Mouse (Mus musculus) yolk sac, embryonic 10.5 days (tissue): ENCODE results near the gene Jak3.
"Not testable (repeated sequence)": the region's sequence is repeated elsewhere in the genome, so short reads cannot be mapped to it uniquely, and the experiment has no call there.

ENCODE experiments used
- DNase-seq: peaks from one replicate; pipeline ENCODE4 v3.0.0-alpha.2; 2017; ENCODE audit warnings: low spot score

Jak3 gene

DNA sequence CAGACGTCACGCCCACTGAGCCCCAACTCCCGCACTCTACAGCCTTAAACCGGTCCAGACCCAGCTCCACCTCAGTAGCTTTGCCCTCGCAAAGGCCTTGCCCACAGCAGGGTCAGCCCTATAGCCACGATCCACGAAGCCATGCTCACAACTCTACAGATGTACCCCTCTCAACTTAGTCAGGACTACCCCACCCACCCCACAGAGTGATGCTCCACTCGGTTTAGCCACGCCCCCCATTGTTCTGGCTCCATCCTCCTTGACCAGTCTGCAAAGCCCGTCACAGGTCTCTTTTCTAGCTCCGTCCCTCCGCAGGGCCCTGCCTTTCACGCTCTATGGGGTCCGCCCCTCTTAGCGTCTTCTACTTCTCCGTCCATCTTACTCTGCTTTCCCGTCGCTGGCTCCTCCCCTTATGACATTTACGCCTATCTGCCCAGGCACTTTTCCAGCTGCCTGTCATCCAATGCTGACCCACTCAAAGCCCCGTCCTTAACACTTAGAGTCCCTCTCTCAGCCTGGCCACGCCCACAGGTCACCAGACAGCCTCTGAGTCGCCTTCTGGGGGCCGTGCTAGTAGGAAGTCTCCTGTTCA, 10.1 kb downstream of the Jak3 start:
- DNase-seq: peak; percentile 56

GRCm38 (mm10) chr8:71687616-71688015, 11.5 kb downstream of the Jak3 start:
- no peak for DNase-seq

GRCm38 (mm10) chr8:71689028-71689427, 12.9 kb downstream of the Jak3 start, which contains the start of gene Insl3:
Gene Insl3 (plus strand): TSS chr8:71689214.
- DNase-seq: no peak

- DNase-seq: no peak
These were observed 16.4 kb downstream of the Jak3 start for GRCm38 (mm10) chr8:71692509-71692908.

GRCm38 (mm10) chr8:71693166-71694041, 17.3 kb downstream of the Jak3 start:
- DNase-seq: no peak

DNA sequence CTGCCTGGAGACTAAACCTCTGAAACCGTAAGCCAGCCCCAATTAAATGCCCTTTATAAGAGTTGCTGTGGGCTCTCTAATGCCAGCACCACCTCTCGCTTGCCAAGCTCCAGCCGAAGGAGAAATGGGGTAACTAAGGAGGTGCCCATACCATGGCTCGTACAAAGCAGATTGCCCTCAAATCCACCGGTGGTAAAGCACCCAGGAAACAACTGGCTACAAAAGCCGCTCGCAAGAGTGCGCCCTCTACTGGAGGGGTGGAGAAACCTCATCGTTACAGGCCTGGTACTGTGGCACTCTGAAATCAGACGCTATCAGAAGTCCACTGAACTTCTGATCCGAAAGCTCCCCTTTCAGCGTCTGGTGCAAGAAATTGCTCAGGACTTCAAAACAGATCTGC, 19.4 kb downstream of the Jak3 start:
- DNase-seq: not testable (repeated sequence)

DNA sequence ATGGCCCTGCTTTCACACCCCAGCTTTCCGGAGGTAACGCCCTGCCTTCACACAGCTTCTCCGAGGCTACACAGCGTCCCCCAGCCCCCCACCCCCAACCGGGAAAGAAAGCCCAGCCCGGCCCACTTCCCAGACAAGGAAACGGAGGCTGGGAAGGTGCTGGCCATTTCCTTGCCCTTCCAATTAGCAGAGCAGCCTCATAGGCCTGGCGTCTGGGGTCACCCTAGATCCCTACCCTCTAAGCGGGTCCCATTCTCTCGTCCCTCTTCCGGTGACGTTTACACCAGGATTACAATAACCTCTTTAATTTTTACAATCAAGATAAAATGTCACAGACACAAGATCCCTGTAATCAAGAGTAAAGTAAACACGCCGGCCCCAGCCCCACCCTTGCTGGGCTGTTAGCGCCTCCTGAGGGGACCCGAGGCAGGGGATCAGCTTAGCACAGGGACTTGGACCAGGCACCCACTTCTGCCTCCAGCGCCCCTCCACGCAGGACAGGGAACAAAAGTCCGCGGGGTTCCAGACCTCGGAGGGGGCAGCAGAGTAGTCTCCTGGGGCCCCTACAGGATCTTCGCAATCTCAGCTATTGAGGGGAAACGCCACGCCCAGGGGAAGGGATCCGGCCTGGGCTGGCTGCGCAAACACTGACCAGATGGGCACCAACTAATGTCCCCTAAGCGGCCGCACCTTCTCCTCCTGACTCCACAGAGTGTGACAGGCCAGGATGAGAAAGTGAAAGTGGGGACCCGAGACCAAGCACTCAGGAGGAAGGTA, 24.6 kb downstream of the Jak3 start:
- peak; percentile 23 for DNase-seq

- peak; percentile 79 for DNase-seq
These were observed 25.5 kb downstream of the Jak3 start, which contains the start of gene B3gnt3 for GRCm38 (mm10) chr8:71701414-71702086. Gene B3gnt3 (minus strand): TSS chr8:71701789.

DNA sequence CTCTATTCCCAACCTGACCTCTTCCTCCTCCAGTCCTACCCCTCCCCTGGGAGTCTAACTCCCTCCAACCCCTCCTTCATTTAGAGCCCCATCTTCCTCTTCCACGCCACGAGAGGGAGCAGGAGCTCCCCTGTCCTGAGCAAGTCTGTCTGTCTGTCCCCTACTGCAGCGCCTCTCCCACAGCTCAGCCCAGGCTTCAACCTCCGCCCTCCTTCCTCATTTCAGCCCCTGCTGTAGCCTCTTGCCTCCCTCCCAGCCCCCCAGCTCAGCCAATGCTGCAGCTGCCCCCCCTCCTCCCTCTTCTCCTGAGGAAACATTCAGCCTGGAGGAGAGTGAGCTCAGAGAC, 26.0 kb downstream of the Jak3 start:
- no peak for DNase-seq

DNA sequence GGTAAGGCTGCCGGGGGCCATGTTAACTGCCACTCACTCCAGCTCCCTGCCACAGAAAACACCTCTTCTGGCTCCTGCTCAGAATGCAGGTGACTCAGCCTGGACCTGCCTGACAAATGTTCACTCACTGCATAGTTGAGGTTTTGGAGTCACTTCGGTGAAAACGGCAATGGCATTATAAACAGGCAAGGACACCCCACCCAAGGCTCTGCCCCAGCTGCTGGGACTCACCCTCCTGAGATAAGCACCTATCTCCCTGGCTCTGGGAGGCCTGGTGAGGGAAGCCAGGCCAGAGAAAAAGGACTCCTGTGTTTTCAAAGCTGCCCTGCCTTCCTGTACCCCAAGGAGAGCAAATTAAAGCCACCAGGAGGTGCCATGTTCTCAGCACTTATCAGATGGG, 26.8 kb downstream of the Jak3 start:
- DNase-seq: no peak

DNA sequence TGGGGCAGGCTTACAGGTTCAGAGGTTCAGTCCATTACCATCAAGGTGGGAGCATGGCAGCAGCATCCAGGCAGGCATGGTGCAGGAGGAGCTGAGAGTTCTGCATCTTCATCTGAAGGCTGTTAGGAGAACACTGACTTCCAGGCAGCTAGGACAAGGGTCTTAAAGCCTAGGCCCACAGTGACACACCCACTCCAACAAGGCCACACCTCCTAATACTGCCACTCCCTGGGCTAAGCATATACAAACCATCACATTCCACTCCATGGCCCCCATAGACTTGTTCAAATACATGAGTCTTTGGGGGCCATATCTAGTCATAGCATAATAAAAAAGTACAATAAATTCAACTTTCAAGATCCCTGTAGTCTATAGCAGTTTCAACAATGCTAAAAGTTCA, 27.3 kb downstream of the Jak3 start:
- DNase-seq: not testable (repeated sequence)

- DNase-seq: no peak
These were observed 31.8 kb downstream of the Jak3 start for GRCm38 (mm10) chr8:71707874-71708273.

DNA sequence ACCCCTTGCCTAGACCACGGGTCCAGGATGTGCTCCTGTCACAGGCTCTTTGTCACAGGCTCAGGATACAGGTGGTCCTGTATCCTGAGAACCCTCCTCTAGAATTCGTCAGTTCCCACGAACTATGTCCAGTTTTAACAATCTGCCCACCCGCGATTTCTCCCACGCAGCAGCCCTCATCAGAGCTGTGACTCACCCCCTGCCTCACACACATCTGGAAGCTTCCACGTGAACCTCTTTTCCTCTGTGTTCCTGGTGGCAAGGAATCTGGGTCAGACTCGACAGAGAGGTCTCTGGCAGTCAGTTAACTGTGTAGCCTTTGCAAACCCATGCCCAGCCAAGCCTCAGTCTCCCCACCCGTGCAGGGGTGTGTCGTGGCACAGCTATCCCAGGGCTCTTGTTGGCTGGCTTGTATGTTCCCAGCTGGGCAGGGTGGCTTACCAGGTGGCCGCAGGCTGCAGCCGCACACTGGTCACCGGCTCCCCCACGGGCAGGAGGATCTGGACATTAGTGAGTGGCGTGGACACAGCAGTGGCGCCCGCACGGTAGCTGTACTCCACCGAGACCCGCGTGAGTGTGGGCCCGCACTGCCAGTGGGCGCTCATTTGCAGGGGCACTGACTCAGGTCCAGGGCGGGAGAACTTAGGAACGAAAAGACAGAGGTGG, 33.2 kb downstream of the Jak3 start:
- DNase-seq: no peak

GRCm38 (mm10) chr8:71709800-71710446, 33.8 kb downstream of the Jak3 start:
- peak; percentile 80 for DNase-seq

GRCm38 (mm10) chr8:71711574-71711973, 35.5 kb downstream of the Jak3 start:
- DNase-seq: no peak

GRCm38 (mm10) chr8:71715531-71715930, 39.4 kb downstream of the Jak3 start:
- DNase-seq: no peak

DNA sequence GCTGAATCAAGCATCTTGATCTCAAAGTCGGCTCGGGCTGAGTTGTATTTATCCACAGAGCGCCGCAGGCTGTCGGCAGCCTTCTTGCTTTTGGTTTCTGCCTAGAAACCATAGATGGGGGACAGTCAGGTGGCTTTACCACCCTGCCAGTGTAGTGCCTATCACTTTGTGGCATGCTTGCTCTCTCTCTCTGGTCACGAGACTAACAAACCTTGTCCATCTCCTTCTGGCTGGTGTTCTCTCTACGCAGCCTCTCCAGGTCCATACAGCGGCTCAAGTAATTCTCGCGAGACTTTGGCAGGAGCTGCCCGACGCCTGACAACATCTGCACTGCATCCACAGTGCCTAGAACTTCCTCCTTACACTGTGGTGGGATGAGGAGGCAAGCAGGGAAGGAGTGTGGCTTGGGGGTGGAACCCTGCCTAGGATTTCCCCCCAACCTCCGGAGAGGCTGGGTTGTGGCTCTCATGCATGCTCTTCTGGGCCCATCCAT, 40.5 kb downstream of the Jak3 start:
- DNase-seq: no peak

DNA sequence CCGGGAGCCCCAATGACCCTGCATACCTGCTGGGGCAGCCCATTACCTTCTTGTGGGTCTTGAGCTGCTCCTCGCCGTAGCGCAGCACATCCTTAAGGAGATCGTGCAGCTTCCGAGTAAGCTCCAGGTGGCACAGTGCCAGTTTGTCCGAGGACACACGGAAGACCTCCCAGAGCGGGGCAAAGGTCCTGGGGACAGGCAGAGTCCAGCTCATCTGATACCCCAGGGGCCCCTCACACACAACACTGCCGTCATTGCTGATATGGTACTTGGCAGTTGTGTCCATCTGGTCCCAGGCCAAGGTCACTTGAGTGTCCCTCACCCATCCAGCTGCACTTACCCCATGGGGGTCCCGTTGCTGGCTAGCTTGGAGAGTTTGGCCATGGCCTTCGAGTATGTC, 41.0 kb downstream of the Jak3 start:
- DNase-seq: no peak

GRCm38 (mm10) chr8:71718252-71718651, 42.2 kb downstream of the Jak3 start:
- no peak for DNase-seq

- DNase-seq: no peak
These were observed 43.1 kb downstream of the Jak3 start for GRCm38 (mm10) chr8:71719218-71719617.

GRCm38 (mm10) chr8:71719928-71720457, 43.9 kb downstream of the Jak3 start:
- DNase-seq: no peak
